Mouse (Mus musculus): ENCODE measurements at regions not wholly inside any gene's neighbourhood (a gene's known extent, or its start where the extent isn't known, plus 50 kb on each side); places are given as distances from the start of the nearest gene placed in this dataset.

DNA sequence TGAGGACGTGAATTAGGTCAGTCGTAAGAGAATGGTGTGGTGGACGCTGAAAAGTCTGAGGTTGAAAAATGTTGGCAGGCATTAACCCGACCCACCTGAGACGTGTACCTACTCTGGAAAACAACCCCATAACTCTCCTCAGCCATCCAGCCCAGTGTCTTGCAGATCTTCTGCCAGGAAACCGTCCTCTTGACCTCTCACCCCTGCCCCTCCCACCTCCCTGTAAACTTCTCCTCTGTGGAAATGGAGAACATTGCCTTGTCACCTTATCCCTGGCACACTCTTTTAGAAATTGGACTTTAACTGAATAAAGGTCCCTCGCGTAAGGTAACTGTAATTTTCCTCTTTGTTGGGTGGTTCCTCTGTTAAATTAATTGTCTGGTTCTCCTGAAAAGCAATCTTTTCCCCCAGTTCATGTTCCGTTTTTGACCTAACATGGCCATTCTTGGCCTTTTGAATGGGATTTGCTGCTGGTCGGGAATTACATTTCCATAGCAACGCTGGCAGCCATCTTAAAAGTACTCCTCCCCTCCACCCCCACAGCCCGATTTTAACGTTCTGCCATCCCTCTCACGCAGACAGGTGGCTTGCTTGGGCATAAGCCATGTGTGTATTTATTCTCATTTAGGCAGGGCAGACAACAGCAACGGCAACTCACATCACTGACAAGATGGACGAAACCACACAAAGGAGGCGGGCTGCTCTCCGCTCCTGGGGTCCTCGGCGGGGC lies 196.8 kb upstream of the 4931429L15Rik start:
- no peak for TF ChIP-seq CTCF (IDR thresholded peaks at IDR 0.05; ENCODE audit: borderline replicate concordance, control insufficient read depth, extremely low read depth, insufficient read depth, low read length, poor library complexity)
- no peak for TF ChIP-seq POLR2A (IDR thresholded peaks at IDR 0.05; ENCODE audit: control insufficient read depth, extremely low read depth, insufficient read depth, low read length, poor library complexity)

Data from thymus, adult 2 months (tissue).